Mouse (Mus musculus): Measurements from ENCODE around the gene Olfr1368. TPM values are rescaled to one million over a fixed set of nuclear protein-coding genes. Genes with fewer than 3 reads are reported as not detected.

Olfr1368 gene
- polyA plus RNA-seq, 1 experiment from 2014 or later, result not detected

- no peak overlapping the region for H3K4me3 ChIP-seq (ENCODE audit: inconsistent target)
- H3K27ac ChIP-seq, result no peak overlapping the region
Measured at GRCm38 (mm10) chr13:21171156-21171530, 25.5 kb upstream of the Olfr1368 start.

GRCm38 (mm10) chr13:21170431-21171155, 24.9 kb upstream of the Olfr1368 start:
- WGBS (ENCODE audit: missing documents), result 90% methylated on average over 17 of the region's 17 CpGs
- H3K27ac ChIP-seq, result no peak overlapping the region
- no peaks in the 10 kb centered on the region for H3K36me3 ChIP-seq (ENCODE audit: inconsistent target)
- peak overlapping the region; percentile 63; the same call in 1 of the 2 replicates for H3K4me3 ChIP-seq (ENCODE audit: inconsistent target)
- H3K79me2 ChIP-seq (ENCODE audit: inconsistent target), result no peaks in the 10 kb centered on the region

More at GRCm38 (mm10) chr13:21171156-21171530, 25.5 kb upstream of the Olfr1368 start:
- Histone ChIP-seq H3K79me2 (ENCODE audit: inconsistent target) (no peaks in the 10 kb centered on the region), H3K36me3 (ENCODE audit: inconsistent target) (no peaks in the 10 kb centered on the region)
- WGBS (ENCODE audit: missing documents), result 48% methylated on average over 14 of the region's 15 CpGs

DNA sequence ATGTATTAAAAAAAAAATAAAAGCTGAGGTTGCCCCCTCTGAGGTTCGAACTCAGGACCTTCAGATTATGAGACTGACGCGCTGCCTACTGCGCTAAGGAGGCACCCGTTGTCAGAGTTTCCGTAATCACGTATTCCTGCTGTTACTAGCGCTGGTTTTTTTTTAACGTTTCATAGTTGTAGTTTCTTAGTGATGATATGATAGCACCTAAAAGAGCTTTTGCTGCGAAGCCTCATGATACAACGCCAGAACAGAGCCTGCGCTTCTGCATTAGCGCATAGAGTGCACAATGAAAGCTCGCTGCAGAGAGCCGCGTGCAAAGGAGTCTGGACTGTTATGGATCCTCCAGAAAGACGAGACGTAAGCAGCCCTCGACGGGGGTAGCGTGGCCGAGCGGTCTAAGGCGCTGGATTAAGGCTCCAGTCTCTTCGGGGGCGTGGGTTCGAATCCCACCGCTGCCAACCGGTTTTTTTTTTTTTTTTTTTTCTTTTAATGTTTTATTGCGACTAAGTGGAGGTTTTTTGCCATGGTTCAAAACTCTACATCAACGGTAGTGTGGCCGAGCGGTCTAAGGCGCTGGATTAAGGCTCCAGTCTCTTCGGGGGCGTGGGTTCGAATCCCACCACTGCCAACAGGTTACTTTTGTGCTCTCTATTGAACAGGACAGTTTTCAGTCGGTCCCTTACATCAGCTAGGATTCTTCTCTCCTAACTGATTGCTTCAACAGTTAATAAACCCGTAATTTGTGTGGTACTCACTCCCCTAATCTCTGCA, 24.2 kb upstream of the Olfr1368 start:
- WGBS (ENCODE audit: missing documents), result 2% methylated on average over 39 of the region's 39 CpGs
- H3K27ac ChIP-seq, result no peak overlapping the region

DNA sequence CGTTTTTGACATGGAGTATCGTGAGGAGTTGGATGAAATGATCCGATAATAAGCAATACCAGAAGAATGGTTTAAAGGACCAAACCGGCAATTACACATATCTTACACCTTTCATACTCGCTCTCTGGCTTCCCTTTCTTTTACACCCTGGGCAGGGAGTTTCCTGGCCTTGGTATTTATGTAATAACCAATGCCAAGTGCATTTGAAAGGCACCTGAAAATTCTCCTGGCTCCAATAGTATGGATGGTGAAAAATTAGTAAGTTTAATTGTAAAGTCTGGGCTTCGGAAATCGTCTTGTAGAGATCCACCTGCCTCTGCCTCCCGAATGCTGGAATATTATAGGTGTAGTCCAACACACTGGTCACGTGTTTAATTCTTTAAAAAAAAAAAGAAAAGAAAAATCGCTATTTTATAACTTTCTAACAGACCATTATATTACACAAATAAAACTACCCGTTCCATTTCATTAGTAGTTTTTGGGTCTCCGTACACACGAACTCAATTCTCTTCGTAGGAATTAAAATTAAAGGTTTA, 23.5 kb upstream of the Olfr1368 start:
- 2% methylated on average over 14 of the region's 14 CpGs for WGBS (ENCODE audit: missing documents)
- Histone ChIP-seq H3K4me3 (ENCODE audit: inconsistent target) (peak overlapping the region; percentile 63), H3K27ac (no peak overlapping the region), H3K36me3 (ENCODE audit: inconsistent target) (no peaks in the 10 kb centered on the region), H3K79me2 (ENCODE audit: inconsistent target) (no peaks in the 10 kb centered on the region)

More for the DNA sequence above, 24.2 kb upstream of the Olfr1368 start:
- Histone ChIP-seq H3K4me3 (ENCODE audit: inconsistent target) (peak overlapping the region; percentile 63), H3K36me3 (ENCODE audit: inconsistent target) (no peaks in the 10 kb centered on the region), H3K79me2 (ENCODE audit: inconsistent target) (no peaks in the 10 kb centered on the region)

GRCm38 (mm10) chr13:21168371-21169011, 22.8 kb upstream of the Olfr1368 start:
- H3K4me3 ChIP-seq (ENCODE audit: inconsistent target), result peak overlapping the region; percentile 63
- H3K27ac ChIP-seq, result no peak overlapping the region
- 0% methylated on average over 16 of the region's 16 CpGs for WGBS (ENCODE audit: missing documents)
- H3K79me2 ChIP-seq (ENCODE audit: inconsistent target), result no peaks in the 10 kb centered on the region
- H3K36me3 ChIP-seq (ENCODE audit: inconsistent target), result no peaks in the 10 kb centered on the region

- H3K4me3 ChIP-seq (ENCODE audit: inconsistent target), result peak overlapping the region; percentile 63
- WGBS (ENCODE audit: missing documents), result 3% methylated on average over 8 of the region's 8 CpGs
- no peaks in the 10 kb centered on the region for H3K79me2 ChIP-seq (ENCODE audit: inconsistent target)
- H3K27ac ChIP-seq, result no peak overlapping the region
- no peaks in the 10 kb centered on the region for H3K36me3 ChIP-seq (ENCODE audit: inconsistent target)
Measured at GRCm38 (mm10) chr13:21167910-21168300, 22.2 kb upstream of the Olfr1368 start.

DNA sequence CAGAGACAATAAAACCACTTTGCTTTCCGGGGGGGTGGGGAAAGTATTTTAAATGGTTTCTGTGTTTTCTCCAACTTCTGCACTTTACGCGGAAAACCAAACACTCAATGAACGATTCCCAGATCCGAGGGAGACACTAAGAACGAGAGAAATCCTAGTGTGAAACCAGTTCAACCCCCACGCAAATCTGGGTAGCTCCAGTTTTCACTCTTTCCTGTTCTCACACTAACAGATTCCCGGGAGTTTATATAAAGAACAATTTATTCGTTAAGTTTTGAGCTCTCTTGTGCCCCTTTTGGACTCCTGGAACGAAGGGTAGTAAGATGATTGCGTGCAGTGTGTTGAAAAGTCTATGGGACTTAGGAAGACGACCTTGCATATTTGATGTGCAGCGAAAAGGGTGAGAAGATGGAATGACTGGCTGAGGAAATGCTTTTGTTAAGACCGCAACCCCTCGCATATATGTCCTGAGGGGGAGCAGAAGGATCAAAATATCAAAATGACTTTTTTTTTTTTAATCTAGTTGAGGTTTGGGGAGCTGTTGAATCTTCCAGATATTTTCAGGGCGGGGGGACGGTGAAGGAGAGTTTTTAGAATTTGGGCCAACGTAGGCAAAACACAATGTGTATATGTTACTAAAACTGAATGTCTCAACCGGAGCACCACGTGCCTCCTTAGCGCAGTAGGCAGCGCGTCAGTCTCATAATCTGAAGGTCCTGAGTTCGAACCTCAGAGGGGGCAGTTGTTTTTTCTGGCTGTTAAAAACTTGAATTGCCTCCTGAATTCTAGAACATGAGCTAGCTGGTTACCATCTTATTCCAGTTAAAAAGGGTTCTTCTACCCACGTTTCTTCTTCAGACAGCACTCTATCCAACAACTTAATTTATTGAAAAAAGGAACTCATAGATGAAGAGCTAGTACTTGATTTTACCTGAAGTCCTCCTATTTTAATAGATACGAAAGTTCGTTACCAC, 21.6 kb upstream of the Olfr1368 start:
- no peaks in the 10 kb centered on the region for H3K36me3 ChIP-seq (ENCODE audit: inconsistent target)
- H3K79me2 ChIP-seq (ENCODE audit: inconsistent target), result no peaks in the 10 kb centered on the region
- WGBS (ENCODE audit: missing documents), result 2% methylated on average over 27 of the region's 27 CpGs
- H3K27ac ChIP-seq, result no peak overlapping the region
- H3K4me3 ChIP-seq (ENCODE audit: inconsistent target), result peak overlapping the region; percentile 63

GRCm38 (mm10) chr13:21162591-21162990, 16.9 kb upstream of the Olfr1368 start:
- Histone ChIP-seq H3K36me3 (ENCODE audit: inconsistent target) (no peaks in the 10 kb centered on the region), H3K4me3 (ENCODE audit: inconsistent target) (no peak overlapping the region), H3K79me2 (ENCODE audit: inconsistent target) (no peaks in the 10 kb centered on the region), H3K27ac (no peak overlapping the region)
- 89% methylated on average over 5 of the region's 5 CpGs for WGBS (ENCODE audit: missing documents)

- H3K79me2 ChIP-seq (ENCODE audit: inconsistent target), result no peaks in the 10 kb centered on the region
- no peak overlapping the region for H3K27ac ChIP-seq
- peak overlapping the region; percentile 71; the same call in 1 of the 2 replicates for H3K4me3 ChIP-seq (ENCODE audit: inconsistent target)
- WGBS (ENCODE audit: missing documents), result 25% methylated on average over 2 of the region's 2 CpGs
- H3K36me3 ChIP-seq (ENCODE audit: inconsistent target), result no peaks in the 10 kb centered on the region
Measured at GRCm38 (mm10) chr13:21161591-21161990, 15.9 kb upstream of the Olfr1368 start.

GRCm38 (mm10) chr13:21160657-21161590, 15.3 kb upstream of the Olfr1368 start:
- Histone ChIP-seq H3K27ac (no peak overlapping the region), H3K36me3 (ENCODE audit: inconsistent target) (no peaks in the 10 kb centered on the region), H3K4me3 (ENCODE audit: inconsistent target) (peak overlapping the region; percentile 71), H3K79me2 (ENCODE audit: inconsistent target) (no peaks in the 10 kb centered on the region)
- 1% methylated on average over 32 of the region's 32 CpGs for WGBS (ENCODE audit: missing documents)

GRCm38 (mm10) chr13:21160041-21160511, 14.4 kb upstream of the Olfr1368 start:
- no peaks in the 10 kb centered on the region for H3K79me2 ChIP-seq (ENCODE audit: inconsistent target)
- WGBS (ENCODE audit: missing documents), result 5% methylated on average over 16 of the region's 16 CpGs
- H3K27ac ChIP-seq, result no peak overlapping the region
- H3K4me3 ChIP-seq (ENCODE audit: inconsistent target), result peak overlapping the region; percentile 71
- H3K36me3 ChIP-seq (ENCODE audit: inconsistent target), result no peaks in the 10 kb centered on the region

- peak overlapping the region; percentile 71 for H3K4me3 ChIP-seq (ENCODE audit: inconsistent target)
- H3K79me2 ChIP-seq (ENCODE audit: inconsistent target), result no peaks in the 10 kb centered on the region
- H3K27ac ChIP-seq, result no peak overlapping the region
- 0% methylated on average over 15 of the region's 15 CpGs for WGBS (ENCODE audit: missing documents)
- no peaks in the 10 kb centered on the region for H3K36me3 ChIP-seq (ENCODE audit: inconsistent target)
Measured at GRCm38 (mm10) chr13:21159475-21159819, 13.8 kb upstream of the Olfr1368 start.
